Mouse (Mus musculus) liver, adult 2 months (tissue): ENCODE measurements around the gene Sorcs1.

Source experiments
- CTCF ChIP-seq: fragments of 200-500 bp; IDR thresholded peaks from 2 replicates; pipeline ENCODE4 v1.5.1; 2011; ENCODE audit warnings: low read depth, low read length, control low read depth
- POLR2A ChIP-seq: fragments of 200-500 bp; IDR thresholded peaks from 2 replicates; pipeline ENCODE4 v1.6.1; 2011; ENCODE audit warnings: low read length, control low read depth; ENCODE audit not compliant: insufficient read depth; ENCODE audit errors: extremely low read depth

GRCm38 (mm10) chr19:50410561-50410960 is 267.9 kb downstream of the Sorcs1 start:
- TF ChIP-seq POLR2A (no peak), CTCF (no peak)
